Comparison of ENCODE assay signal across 8 mouse cellular contexts in the genomic region with DNA sequence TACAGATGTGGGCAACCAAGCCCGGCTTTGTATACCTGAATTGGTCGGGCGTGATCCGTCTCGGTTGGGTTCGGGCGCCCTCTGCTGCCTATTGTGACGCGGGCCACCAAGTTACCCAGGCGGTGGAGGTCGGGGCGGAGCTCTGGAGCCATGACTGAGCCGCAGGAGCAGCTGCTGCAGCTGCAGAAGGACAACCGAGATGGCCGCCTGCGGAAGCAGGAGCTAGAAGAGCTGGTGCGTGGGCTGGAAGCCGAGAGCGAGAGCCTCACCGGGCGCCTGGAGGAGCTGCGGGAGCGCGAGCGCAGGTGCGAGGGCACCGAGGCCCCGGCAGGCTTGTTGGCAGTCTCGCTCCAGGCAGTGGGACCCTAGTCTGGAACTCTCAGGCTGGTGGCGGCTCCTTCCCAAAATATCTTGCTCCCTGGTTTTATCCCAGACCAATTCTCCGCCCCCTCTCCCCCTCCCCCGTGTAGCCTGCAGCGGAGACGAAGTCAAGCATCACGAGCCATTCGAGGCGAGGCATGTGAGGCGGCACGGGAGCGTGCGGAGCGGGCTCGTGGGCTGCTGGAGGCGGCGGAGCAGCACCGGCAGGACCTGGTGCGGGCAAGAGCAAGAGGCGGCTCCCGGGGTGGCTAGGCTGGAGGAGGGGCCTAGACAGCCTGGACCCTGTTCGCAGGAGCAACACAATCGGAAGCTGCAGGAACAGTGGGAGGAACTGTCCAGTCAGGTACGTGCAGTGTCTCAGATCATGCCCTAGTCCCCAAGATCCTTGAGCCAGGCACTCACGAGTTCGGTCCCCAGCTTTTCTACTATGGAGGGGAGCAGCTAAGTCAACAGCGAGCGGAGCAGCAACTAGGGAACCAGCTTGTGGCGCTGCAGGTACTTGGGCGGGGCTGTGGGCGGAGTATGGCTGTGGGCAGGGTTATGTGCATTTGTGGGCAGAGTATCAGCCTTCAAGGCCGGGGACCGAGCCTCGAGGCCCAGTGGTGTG. TPM values are rescaled to one million over a fixed set of nuclear protein-coding genes. Genes with fewer than 3 reads are reported as not detected.
A peak's percentile ranks its signal among the peaks of the same experiment; 100 is the strongest.
DNase-seq lines count a peak whose midpoint lies in the region; ATAC-seq lines count a peak whose summit lies in the region.

No protein-coding gene starts in this region.

- H3K4me3 ChIP-seq in megakaryocyte, embryonic 14.5 days (replicated peaks): peak overlapping the region; percentile 96

- no peaks in the 10 kb centered on the region for H3K9me3 ChIP-seq in megakaryocyte, embryonic 14.5 days

- ATAC-seq in common myeloid progenitor, adult 5-6 weeks (replicated peaks; ENCODE audit: low read depth, poor library complexity, severe bottlenecking): peak; percentile 90

- peaks cover 18% of the 10 kb centered on the region for H3K4me1 ChIP-seq in megakaryocyte, embryonic 14.5 days

- H3K36me3 ChIP-seq in megakaryocyte, embryonic 14.5 days (replicated peaks; ENCODE audit: low read length): peaks cover 42% of the 10 kb centered on the region

- peaks cover 14% of the 10 kb centered on the region for H3K27me3 ChIP-seq in megakaryocyte, embryonic 14.5 days (replicated peaks)

- DNase-seq in ZHBTc4 (ENCODE audit: low read depth, low spot score): peak; percentile 97
- DNase-seq in gastrocnemius, adult 8-10 months (ENCODE audit: low spot score in 2 of 2): peak; percentile 81 to 85
- peak; percentile 68 for DNase-seq in hindlimb bud, embryonic 11.5 days (ENCODE audit: extremely low spot score, low read depth, low spot score)
- peak; percentile 89 for DNase-seq in left cerebral cortex, adult 8-10 months (ENCODE audit: low spot score in 2 of 2)
- peak; percentile 95 to 96 for DNase-seq in right cerebral cortex, postnatal 10 days (ENCODE audit: low spot score in 2 of 2)
- DNase-seq in urinary bladder, postnatal 25 days (ENCODE audit: low spot score): peak; percentile 90

RNA-seq across cellular contexts. Expression of a gene that starts 0.6 kb away (rescaled TPM):
- total RNA-seq in common myeloid progenitor, adult 5-6 weeks (2017): 4.1 and 10.6 TPM in 2 replicates
- under 1 TPM in 3 of 4 experiments, not detected in 1; 0.58 to 0.91 (median 0.74) TPM for total RNA-seq in gastrocnemius, adult 8-10 months (2022)
- total RNA-seq in left cerebral cortex, adult 8-10 months (2022): 100 to 1,000 TPM in 2 of 4 experiments, 10 to 100 TPM in 2; 86.7 to 118 (median 106) TPM
- 11.8 and 13.2 TPM in 2 replicates for polyA plus RNA-seq in megakaryocyte, embryonic 14.5 days (2012; ENCODE audit: insufficient read depth, low replicate concordance)

RNA-seq across cellular contexts. Expression of a gene that starts 43.1 kb away (rescaled TPM):
- 1.5 and 1.6 TPM in 2 replicates for total RNA-seq in common myeloid progenitor, adult 5-6 weeks (2017)
- 1 to 10 TPM; 1.1 to 1.5 (median 1.4) TPM for total RNA-seq in gastrocnemius, adult 8-10 months (2022)
- 1 to 10 TPM; 4.7 to 6.8 (median 6.2) TPM for total RNA-seq in left cerebral cortex, adult 8-10 months (2022)
- polyA plus RNA-seq in megakaryocyte, embryonic 14.5 days (2012; ENCODE audit: insufficient read depth, low replicate concordance): 1.8 and 3.3 TPM in 2 replicates

RNA-seq across cellular contexts. Expression of a gene that starts 54.7 kb away (rescaled TPM):
- 0.09 TPM in 1 of 2 replicates, not detected in the other for total RNA-seq in common myeloid progenitor, adult 5-6 weeks (2017)
- total RNA-seq in gastrocnemius, adult 8-10 months (2022): not detected
- 1 to 10 TPM; 2.2 to 4.0 (median 2.7) TPM for total RNA-seq in left cerebral cortex, adult 8-10 months (2022)
- not detected in 2 replicates for polyA plus RNA-seq in megakaryocyte, embryonic 14.5 days (2012; ENCODE audit: insufficient read depth, low replicate concordance)

Comparison
In these comparisons a context has a peak if more than half of its experiments do, and no peak if none do; other contexts are left out.
1. Peak in every context shown above with its lines: DNase-seq, ATAC-seq and H3K4me3 ChIP-seq.